Mouse (Mus musculus): ENCODE data around the gene Tbc1d32.

GRCm38 (mm10) chr10:56137191-56137590 lies 91.3 kb downstream of the Tbc1d32 start:
- TF ChIP-seq CTCF (IDR thresholded peaks at IDR 0.05; ENCODE audit: insufficient read depth, low read length) (no peak), POLR2A (IDR thresholded peaks at IDR 0.05; ENCODE audit: borderline replicate concordance, extremely low read depth, low read depth, low read length) (no peak)
